Mouse (Mus musculus) heart, embryonic 13.5 days (tissue): ENCODE results near the gene Sppl2c. TPM values are rescaled to one million over a fixed set of nuclear protein-coding genes. Genes with fewer than 3 reads are reported as not detected.
"Not testable (repeated sequence)": the region's sequence is repeated elsewhere in the genome, so short reads cannot be mapped to it uniquely, and the experiment has no call there.

ENCODE experiments used
- ATAC-seq: fragments of 200-750 bp; cut with Nextera tagmentation; 2 replicates; pipeline ENCODE4 v1.8.0; 2017; ENCODE audit warnings: moderate TSS enrichment; ENCODE audit not compliant: insufficient number of reproducible peaks, low FRiP score, low TSS enrichment; ENCODE audit errors: extremely low read depth
- H3K27ac ChIP-seq: fragments of 300-500 bp; sonication (generic); replicated peaks from 2 replicates; pipeline ENCODE4 v1.5.1; 2015; ENCODE audit warnings: moderate library complexity, mild to moderate bottlenecking, inconsistent platforms
- H3K27me3 ChIP-seq: fragments of 300-500 bp; sonication (generic); replicated peaks from 2 replicates; pipeline ENCODE4 v1.6.1; 2015; ENCODE audit warnings: mild to moderate bottlenecking, inconsistent platforms
- H3K36me3 ChIP-seq: fragments of 300-500 bp; sonication (generic); 2 replicates; pipeline ENCODE4 v1.6.1; 2015; ENCODE audit warnings: mild to moderate bottlenecking, inconsistent platforms
- H3K4me1 ChIP-seq: fragments of 300-500 bp; sonication (generic); 2 replicates; pipeline ENCODE4 v1.6.1; 2015; ENCODE audit warnings: inconsistent platforms
- H3K4me2 ChIP-seq: fragments of 300-500 bp; sonication (generic); 2 replicates; pipeline ENCODE4 v1.6.1; 2015; ENCODE audit warnings: inconsistent platforms, mild to moderate bottlenecking, moderate library complexity
- H3K4me3 ChIP-seq: fragments of 300-500 bp; sonication (generic); 2 replicates; pipeline ENCODE4 v1.5.1; 2015; ENCODE audit warnings: moderate library complexity, mild to moderate bottlenecking, inconsistent platforms
- H3K9ac ChIP-seq: fragments of 300-500 bp; sonication (generic); 2 replicates; pipeline ENCODE4 v1.6.1; 2015; ENCODE audit warnings: inconsistent platforms, mild to moderate bottlenecking, moderate library complexity
- H3K9me3 ChIP-seq: fragments of 300-500 bp; sonication (generic); 2 replicates; pipeline ENCODE4 v1.6.1; 2016; ENCODE audit warnings: inconsistent platforms
- WGBS: fragments of 180-500 bp; shearing (Covaris S2); methylation state at CpG from one replicate; pipeline ENCODE4 v1.1.7; 2015; ENCODE audit warnings: mixed read lengths; 5-methylcytosine and 5-hydroxymethylcytosine counted together
- polyA plus RNA-seq: library from polyadenylated mRNA; unstranded; fragments of >200 nt; fragmentation: Nextera tagmentation; extraction: Ambion mirVana; gene quantifications from 2 replicates; pipeline ENCODE4 v1.2.1, GENCODE M21; 2015

Gene Sppl2c
- polyA plus RNA-seq, 1 experiment from 2014 or later: not detected

- no peak overlapping the region for H3K9ac ChIP-seq
- peaks cover 13% of the 10 kb centered on the region; the same call in 1 of the 2 replicates for H3K9me3 ChIP-seq
- no peaks in the 10 kb centered on the region for H3K4me1 ChIP-seq
- no peak for ATAC-seq
- 3% methylated on average over 10 of the region's 10 CpGs for WGBS
- no peak overlapping the region for H3K27ac ChIP-seq
- no peak overlapping the region for H3K4me3 ChIP-seq
- no peak overlapping the region for H3K4me2 ChIP-seq
- peaks cover 44% of the 10 kb centered on the region for H3K27me3 ChIP-seq
- H3K36me3 ChIP-seq: no peaks in the 10 kb centered on the region
Measured at GRCm38 (mm10) chr11:104197861-104198260, 11.7 kb downstream of the Sppl2c start.

GRCm38 (mm10) chr11:104203271-104203670 lies 17.1 kb downstream of the Sppl2c start:
- WGBS: 50% methylated on average over 3 of the region's 3 CpGs
- Histone ChIP-seq H3K27me3 (peaks cover 12% of the 10 kb centered on the region), H3K9me3 (peaks cover 13% of the 10 kb centered on the region; the same call in 1 of the 2 replicates), H3K4me1 (no peaks in the 10 kb centered on the region), H3K27ac (no peak overlapping the region), H3K4me3 (no peak overlapping the region), H3K4me2 (no peak overlapping the region), H3K9ac (no peak overlapping the region), H3K36me3 (no peaks in the 10 kb centered on the region)
- ATAC-seq: no peak

- Histone ChIP-seq H3K9me3 (peaks cover 10% of the 10 kb centered on the region; the same call in 1 of the 2 replicates), H3K36me3 (no peaks in the 10 kb centered on the region), H3K4me1 (no peaks in the 10 kb centered on the region), H3K9ac (no peak overlapping the region), H3K4me3 (no peak overlapping the region), H3K27ac (no peak overlapping the region), H3K27me3 (0 out of 2 replicates have a peak, but pooled peaks cover 5% of the 10 kb centered on the region), H3K4me2 (no peak overlapping the region)
- ATAC-seq: no peak
- WGBS: 63% methylated on average over 4 of the region's 4 CpGs
Measured at GRCm38 (mm10) chr11:104206573-104206972, 20.4 kb downstream of the Sppl2c start.

GRCm38 (mm10) chr11:104209041-104209440 lies 22.9 kb downstream of the Sppl2c start:
- H3K36me3 ChIP-seq: no peaks in the 10 kb centered on the region
- 61% methylated on average over 3 of the region's 3 CpGs for WGBS
- no peak overlapping the region for H3K27ac ChIP-seq
- no peaks in the 10 kb centered on the region for H3K9me3 ChIP-seq
- 0 out of 2 replicates have a peak, but pooled peaks cover 5% of the 10 kb centered on the region for H3K27me3 ChIP-seq
- H3K4me2 ChIP-seq: no peak overlapping the region
- ATAC-seq: no peak
- no peak overlapping the region for H3K9ac ChIP-seq
- no peaks in the 10 kb centered on the region for H3K4me1 ChIP-seq
- no peak overlapping the region for H3K4me3 ChIP-seq

- H3K9me3 ChIP-seq: no peaks in the 10 kb centered on the region
- no peak for ATAC-seq
- H3K36me3 ChIP-seq: no peaks in the 10 kb centered on the region
- H3K9ac ChIP-seq: no peak overlapping the region
- 79% methylated on average over 6 of the region's 6 CpGs for WGBS
- no peak overlapping the region for H3K4me2 ChIP-seq
- no peak overlapping the region for H3K4me3 ChIP-seq
- H3K27ac ChIP-seq: no peak overlapping the region
- H3K27me3 ChIP-seq: 0 out of 2 replicates have a peak, but pooled peaks cover 5% of the 10 kb centered on the region
- no peaks in the 10 kb centered on the region for H3K4me1 ChIP-seq
Measured at GRCm38 (mm10) chr11:104211251-104211650, 25.1 kb downstream of the Sppl2c start.

- not testable (repeated sequence) for H3K4me1 ChIP-seq, H3K9ac ChIP-seq, H3K27ac ChIP-seq, H3K27me3 ChIP-seq, H3K9me3 ChIP-seq, ATAC-seq, H3K4me3 ChIP-seq, H3K36me3 ChIP-seq, H3K4me2 ChIP-seq
- 91% methylated on average over 5 of the region's 5 CpGs for WGBS
Measured at GRCm38 (mm10) chr11:104214128-104214527, 28.0 kb downstream of the Sppl2c start.

GRCm38 (mm10) chr11:104218075-104218474 lies 31.9 kb downstream of the Sppl2c start:
- ATAC-seq: no peak
- H3K4me3 ChIP-seq: no peak overlapping the region
- H3K9me3 ChIP-seq: no peaks in the 10 kb centered on the region
- no peak overlapping the region for H3K27ac ChIP-seq
- no peaks in the 10 kb centered on the region for H3K36me3 ChIP-seq
- H3K4me1 ChIP-seq: no peaks in the 10 kb centered on the region
- no peak overlapping the region for H3K4me2 ChIP-seq
- 0 out of 2 replicates have a peak, but pooled peaks cover 10% of the 10 kb centered on the region for H3K27me3 ChIP-seq
- no peak overlapping the region for H3K9ac ChIP-seq
- 78% methylated on average over 3 of the region's 3 CpGs for WGBS

- 78% methylated on average over 4 of the region's 4 CpGs for WGBS
- Histone ChIP-seq H3K27ac (no peak overlapping the region), H3K9ac (no peak overlapping the region), H3K9me3 (no peaks in the 10 kb centered on the region), H3K27me3 (0 out of 2 replicates have a peak, but pooled peaks cover 10% of the 10 kb centered on the region), H3K4me1 (no peaks in the 10 kb centered on the region), H3K4me2 (no peak overlapping the region), H3K4me3 (no peak overlapping the region), H3K36me3 (no peaks in the 10 kb centered on the region)
- no peak for ATAC-seq
Measured at GRCm38 (mm10) chr11:104220291-104220690, 34.2 kb downstream of the Sppl2c start.

- Histone ChIP-seq H3K36me3 (no peaks in the 10 kb centered on the region), H3K4me2 (no peak overlapping the region), H3K9ac (no peak overlapping the region), H3K27ac (no peak overlapping the region), H3K27me3 (0 out of 2 replicates have a peak, but pooled peaks cover 10% of the 10 kb centered on the region), H3K4me3 (no peak overlapping the region), H3K4me1 (no peaks in the 10 kb centered on the region), H3K9me3 (no peaks in the 10 kb centered on the region)
- WGBS: 71% methylated on average over 5 of the region's 5 CpGs
- ATAC-seq: no peak
Measured at GRCm38 (mm10) chr11:104221751-104222150, 35.6 kb downstream of the Sppl2c start.

GRCm38 (mm10) chr11:104223301-104223700 lies 37.2 kb downstream of the Sppl2c start:
- H3K9ac ChIP-seq: no peak overlapping the region
- no peaks in the 10 kb centered on the region for H3K9me3 ChIP-seq
- no peak overlapping the region for H3K27ac ChIP-seq
- no peak overlapping the region for H3K4me2 ChIP-seq
- no peaks in the 10 kb centered on the region for H3K4me1 ChIP-seq
- H3K27me3 ChIP-seq: peaks cover 18% of the 10 kb centered on the region
- ATAC-seq: no peak
- H3K4me3 ChIP-seq: no peak overlapping the region
- WGBS: 72% methylated on average over 9 of the region's 9 CpGs
- no peaks in the 10 kb centered on the region for H3K36me3 ChIP-seq

GRCm38 (mm10) chr11:104229391-104229790 lies 43.3 kb downstream of the Sppl2c start:
- WGBS: 58% methylated on average over 4 of the region's 4 CpGs
- Histone ChIP-seq H3K9ac (no peak overlapping the region), H3K4me1 (peaks cover 32% of the 10 kb centered on the region), H3K27ac (no peak overlapping the region), H3K4me2 (no peak overlapping the region), H3K9me3 (no peaks in the 10 kb centered on the region), H3K27me3 (peaks cover 58% of the 10 kb centered on the region), H3K36me3 (no peaks in the 10 kb centered on the region), H3K4me3 (no peak overlapping the region)
- ATAC-seq: no peak

- Histone ChIP-seq H3K4me2 (peak overlapping the region; percentile 100), H3K36me3 (no peaks in the 10 kb centered on the region), H3K9me3 (no peaks in the 10 kb centered on the region), H3K4me1 (peaks cover 32% of the 10 kb centered on the region), H3K27ac (no peak overlapping the region), H3K27me3 (peaks cover 66% of the 10 kb centered on the region), H3K4me3 (peak overlapping the region; percentile 70), H3K9ac (peak overlapping the region; percentile 83)
- 13% methylated on average over 9 of the region's 9 CpGs for WGBS
- ATAC-seq: no peak
Measured at GRCm38 (mm10) chr11:104230066-104230778, 44.1 kb downstream of the Sppl2c start.
